Mouse (Mus musculus) cortical plate, adult 2 months (tissue): ENCODE measurements around the gene Stard8.

Experiments used
- CTCF ChIP-seq: fragments of 200-500 bp; IDR thresholded peaks from 2 replicates; pipeline ENCODE4 v1.5.1; 2011; ENCODE audit warnings: mild to moderate bottlenecking, control low read depth, low read length; ENCODE audit not compliant: insufficient read depth; ENCODE audit errors: extremely low read depth
- POLR2A ChIP-seq: fragments of 200-500 bp; IDR thresholded peaks from 2 replicates; pipeline ENCODE4 v1.6.1; 2011; ENCODE audit warnings: mild to moderate bottlenecking, low read length, control low read depth; ENCODE audit not compliant: insufficient read depth; ENCODE audit errors: extremely low read depth

GRCm38 (mm10) chrX:99043739-99044138 is 40.7 kb downstream of the Stard8 start:
- TF ChIP-seq CTCF (no peak), POLR2A (no peak)
